Mouse (Mus musculus) bone marrow, adult 2 months (tissue): ENCODE results near the gene Lce1c. TPM values are rescaled to one million over a fixed set of nuclear protein-coding genes. Genes with fewer than 3 reads are reported as not detected.
"Not testable (repeated sequence)": the region's sequence is repeated elsewhere in the genome, so short reads cannot be mapped to it uniquely, and the experiment has no call there.

Experiments
- H3K27ac ChIP-seq: fragments of 200-500 bp; 2 replicates; pipeline ENCODE4 v1.5.1; 2012; ENCODE audit warnings: low read depth, mild to moderate bottlenecking, control low read depth, inconsistent platforms, low read length; ENCODE audit not compliant: control insufficient read depth, poor library complexity, insufficient read depth
- H3K4me1 ChIP-seq: fragments of 200-500 bp; 2 replicates; pipeline ENCODE4 v1.6.1; 2011; ENCODE audit warnings: low read length; ENCODE audit not compliant: control insufficient read depth, insufficient read depth
- H3K4me3 ChIP-seq: fragments of 200-500 bp; replicated peaks from 2 replicates; pipeline ENCODE3; 2011; ENCODE audit warnings: mild to moderate bottlenecking, low read depth, low read length, control low read depth; ENCODE audit not compliant: control insufficient read depth
- CTCF ChIP-seq: fragments of 200-500 bp; IDR thresholded peaks from 2 replicates; pipeline ENCODE4 v1.5.1; 2011; ENCODE audit warnings: low read length, control low read depth; ENCODE audit not compliant: control insufficient read depth, insufficient read depth
- POLR2A ChIP-seq: fragments of 200-500 bp; IDR thresholded peaks from 2 replicates; pipeline ENCODE4 v1.6.1; 2011; ENCODE audit warnings: low read depth, mild to moderate bottlenecking, control low read depth, low read length, borderline replicate concordance; ENCODE audit not compliant: control insufficient read depth
- WGBS: fragments of 180-500 bp; shearing (Covaris S2); methylation state at CpG from one replicate; pipeline ENCODE4 v1.1.7; 2018; 5-methylcytosine and 5-hydroxymethylcytosine counted together
- polyA plus RNA-seq: library from polyadenylated mRNA; stranded (reverse); fragments of >200 nt; gene quantifications from 2 replicates; pipeline ENCODE4 v1.2.4, GENCODE M21; 2011; ENCODE audit warnings: low replicate concordance; ENCODE audit not compliant: missing spikeins, insufficient read depth, insufficient read length

Gene Lce1c
- polyA plus RNA-seq, result not detected in 2 replicates

GRCm38 (mm10) chr3:92678947-92679346 is at the start of gene Lce1c:
Gene Lce1c (plus strand): TSS chr3:92679247.
- no peak for TF ChIP-seq POLR2A
- no peak for TF ChIP-seq CTCF
- Histone ChIP-seq H3K27ac (no peak within 1 kb of the TSS), H3K4me1 (no peaks in the 10 kb centered on the region), H3K4me3 (no peak within 1 kb of the TSS)
- WGBS, result 88% methylated on average over 4 of the region's 4 CpGs

- 39% methylated on average over 1 of the region's 1 CpGs for WGBS
- Histone ChIP-seq H3K27ac (no peak overlapping the region), H3K4me1 (no peaks in the 10 kb centered on the region), H3K4me3 (no peak overlapping the region)
- no peak for TF ChIP-seq POLR2A
- TF ChIP-seq CTCF, result no peak
These were observed 41.0 kb upstream of the Lce1c start for GRCm38 (mm10) chr3:92637745-92638652.

DNA sequence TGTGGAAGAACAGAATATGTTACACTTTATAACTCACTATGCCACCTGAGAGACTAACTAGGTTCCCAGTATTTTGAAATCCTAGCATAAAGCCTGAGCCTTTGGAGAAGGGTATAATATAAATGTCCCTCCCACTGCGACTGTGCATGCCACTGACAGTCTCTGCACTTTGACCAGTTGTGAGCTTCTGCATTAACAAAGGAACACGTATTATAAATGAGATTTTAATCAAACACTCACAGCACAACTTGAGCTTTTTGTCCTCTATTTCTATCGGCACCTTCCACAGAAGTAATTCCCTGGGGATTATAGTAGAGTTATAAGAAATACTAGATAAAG is 40.4 kb upstream of the Lce1c start:
- 73% methylated on average over 3 of the region's 3 CpGs for WGBS
- no peak overlapping the region for H3K4me3 ChIP-seq
- H3K27ac ChIP-seq, result no peak overlapping the region
- H3K4me1 ChIP-seq, result no peaks in the 10 kb centered on the region
- TF ChIP-seq CTCF (no peak), POLR2A (no peak)

DNA sequence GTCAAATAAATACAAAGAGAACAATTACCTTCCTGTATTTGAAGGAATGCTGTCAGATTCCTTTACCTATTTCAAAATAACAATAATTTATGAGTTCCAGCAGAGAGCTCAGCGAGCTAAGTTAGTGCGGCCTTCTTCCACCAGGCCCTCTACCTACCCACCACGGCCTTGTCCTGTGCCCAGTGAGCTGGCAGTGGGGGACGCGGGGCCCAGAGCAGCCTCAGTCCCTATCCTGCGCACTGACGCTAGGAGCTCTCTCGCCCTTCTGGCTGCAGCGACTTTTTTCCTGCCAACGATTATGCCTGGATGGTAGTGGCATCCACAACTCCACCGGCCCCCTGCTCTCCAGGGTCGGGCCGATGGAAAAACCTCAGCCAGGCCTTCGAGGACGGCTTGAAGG is 39.2 kb upstream of the Lce1c start:
- TF ChIP-seq POLR2A (no peak), CTCF (no peak)
- Histone ChIP-seq H3K4me3 (no peak overlapping the region), H3K27ac (no peak overlapping the region), H3K4me1 (no peaks in the 10 kb centered on the region)
- 85% methylated on average over 15 of the region's 15 CpGs for WGBS

GRCm38 (mm10) chr3:92648207-92648606 is 30.8 kb upstream of the Lce1c start, which contains the start of gene Lce1a1:
Gene Lce1a1 (minus strand): TSS chr3:92648307.
- Histone ChIP-seq H3K27ac (no peak within 1 kb of the TSS), H3K4me3 (no peak within 1 kb of the TSS), H3K4me1 (no peaks in the 10 kb centered on the region)
- WGBS, result 70% methylated on average over 1 of the region's 1 CpGs
- TF ChIP-seq POLR2A (no peak), CTCF (no peak)

DNA sequence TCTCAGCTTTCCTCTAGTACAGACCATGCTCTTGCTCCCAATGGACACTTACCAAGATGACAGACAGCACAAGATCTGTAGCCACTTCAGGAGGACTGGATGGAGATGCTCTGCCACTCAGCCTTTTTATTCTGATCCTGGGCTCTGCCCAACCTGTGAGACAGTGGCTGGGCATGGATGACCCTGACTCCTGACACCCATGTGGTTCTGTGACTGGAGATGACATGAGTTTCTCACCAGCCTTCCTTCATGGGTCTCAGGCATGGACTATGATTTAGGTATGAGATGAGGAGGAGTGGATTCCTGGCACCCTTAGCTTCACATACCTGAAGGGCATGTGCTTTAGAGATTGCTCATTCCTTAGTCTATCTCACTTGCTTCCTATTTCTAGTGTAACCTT is 22.2 kb upstream of the Lce1c start, which contains the start of gene Lce1b:
Gene Lce1b, minus strand, starts transcription at position 101 of the 400 bp plus-strand sequence.
- no peak for TF ChIP-seq CTCF
- TF ChIP-seq POLR2A, result no peak
- Histone ChIP-seq H3K27ac (no peak within 1 kb of the TSS), H3K4me1 (no peaks in the 10 kb centered on the region), H3K4me3 (no peak within 1 kb of the TSS)

- H3K27ac ChIP-seq, result no peak within 1 kb of the TSS
- no peak within 1 kb of the TSS for H3K4me3 ChIP-seq
- TF ChIP-seq CTCF (no peak), POLR2A (no peak)
- H3K4me1 ChIP-seq, result no peaks in the 10 kb centered on the region
These were observed 8.8 kb upstream of the Lce1c start, which contains the start of gene Lce1a2 for GRCm38 (mm10) chr3:92670215-92670614. Gene Lce1a2 (minus strand): TSS chr3:92670315.

DNA sequence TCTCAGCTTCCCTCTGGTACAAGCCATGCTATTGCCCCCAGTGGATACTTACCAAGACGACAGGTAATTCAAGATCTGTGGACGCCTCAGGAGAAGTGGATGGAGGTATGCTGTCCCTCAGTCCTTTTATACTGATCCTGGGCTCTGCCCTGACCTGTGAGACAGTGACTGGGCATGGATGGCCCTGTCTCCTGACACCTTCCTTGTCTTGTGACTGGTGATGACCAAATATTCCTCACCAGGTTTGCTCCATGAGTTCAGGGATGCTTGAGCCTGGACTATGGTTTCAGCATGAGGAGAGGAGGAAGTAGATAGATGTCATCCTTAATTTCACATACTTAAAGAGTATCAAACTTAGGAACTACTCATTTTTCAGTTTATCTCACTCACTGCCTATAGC is 8.1 kb downstream of the Lce1c start, which contains the start of gene Lce1d:
Gene Lce1d, minus strand, starts transcription at position 101 of the 400 bp plus-strand sequence.
- H3K27ac ChIP-seq, result no peak within 1 kb of the TSS
- H3K4me3 ChIP-seq, result no peak within 1 kb of the TSS
- TF ChIP-seq POLR2A (no peak), CTCF (no peak)
- no peaks in the 10 kb centered on the region for H3K4me1 ChIP-seq
- WGBS, result 53% methylated on average over 2 of the region's 2 CpGs

GRCm38 (mm10) chr3:92689154-92689553 is 10.1 kb downstream of the Lce1c start:
- not testable (repeated sequence) for H3K27ac ChIP-seq, H3K4me1 ChIP-seq, H3K4me3 ChIP-seq
- 74% methylated on average over 16 of the region's 16 CpGs for WGBS
